Mouse (Mus musculus): ENCODE data around the gene Ankrd35.

DNA sequence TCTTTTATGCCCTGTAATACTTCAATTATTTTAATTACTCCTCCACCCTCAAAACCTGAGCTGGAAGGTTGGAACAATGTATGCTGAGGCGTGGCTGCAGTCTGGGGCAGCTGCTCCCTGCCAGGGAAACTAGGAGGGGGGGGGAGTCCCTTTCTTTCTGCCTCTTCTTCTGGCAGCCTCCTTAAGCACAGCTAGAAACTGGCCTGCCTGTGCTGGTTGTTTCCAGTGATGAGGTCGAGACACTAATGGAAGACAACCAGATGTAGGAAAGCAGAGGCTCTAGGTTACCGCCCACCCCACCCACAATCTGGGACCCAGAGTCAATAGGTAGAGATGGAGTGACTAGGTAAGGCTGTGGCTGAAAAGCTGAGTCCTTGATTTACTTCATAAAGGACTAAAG, 5.8 kb downstream of the Ankrd35 start:
- TF ChIP-seq CTCF (IDR thresholded peaks at IDR 0.05; ENCODE audit: insufficient read depth, low read length) (no peak), POLR2A (IDR thresholded peaks at IDR 0.05; ENCODE audit: borderline replicate concordance, extremely low read depth, low read depth, low read length) (no peak)
